Mouse (Mus musculus): ENCODE measurements at regions not wholly inside any gene's neighbourhood (a gene's known extent, or its start where the extent isn't known, plus 50 kb on each side); places are given as distances from the start of the nearest gene placed in this dataset.
A peak's percentile ranks its signal among the peaks of the same experiment; 100 is the strongest.

- Histone ChIP-seq H3K27ac (no peak overlapping the region), H3K36me3 (replicated peaks; ENCODE audit: control insufficient read depth, insufficient read depth) (no peaks in the 10 kb centered on the region), H3K4me1 (replicated peaks; ENCODE audit: control insufficient read depth, insufficient read depth, low read length) (no peaks in the 10 kb centered on the region), H3K27me3 (ENCODE audit: control insufficient read depth, insufficient read depth, low read length) (no peaks in the 10 kb centered on the region), H3K4me2 (replicated peaks) (no peak overlapping the region), H3K4me3 (replicated peaks; ENCODE audit: low read length) (no peak overlapping the region), H3K9me3 (ENCODE audit: control insufficient read depth, low read length) (no peaks in the 10 kb centered on the region), H3K9ac (no peak overlapping the region)
- DNase-seq (ENCODE audit: low spot score) = no peak
- no peak for ATAC-seq (ENCODE audit: low FRiP score)
- 58% methylated on average over 14 of the region's 14 CpGs for WGBS
These were observed 75.8 kb downstream of the Rnd3 start for GRCm38 (mm10) chr2:51073040-51073594.

DNA sequence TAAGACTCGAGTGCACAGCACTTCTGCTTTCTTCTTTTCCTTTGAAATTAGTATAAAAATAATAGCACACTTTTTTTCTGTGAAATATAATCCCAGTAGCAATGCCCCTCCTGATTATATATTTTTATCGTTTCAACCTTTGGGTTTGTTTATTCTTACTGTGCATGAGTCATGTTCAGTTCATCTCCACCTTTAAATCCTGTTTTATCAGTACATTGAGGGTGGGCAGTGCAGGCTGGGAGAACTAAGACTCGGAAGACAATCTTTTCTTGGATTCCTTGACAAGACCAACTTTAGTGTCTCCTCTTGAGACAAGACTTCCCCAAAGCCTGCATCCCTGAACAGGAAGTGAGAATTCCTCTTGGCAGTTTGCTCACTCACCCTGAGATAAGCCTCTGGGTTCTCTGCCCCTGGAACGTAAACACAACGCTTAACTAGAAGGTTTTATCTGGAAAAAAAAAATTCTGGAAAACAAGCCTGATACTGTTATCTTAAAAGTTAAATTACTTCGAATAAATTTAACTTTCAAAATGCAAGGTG is 76.5 kb downstream of the Rnd3 start:
- no peaks in the 10 kb centered on the region for H3K27me3 ChIP-seq (ENCODE audit: control insufficient read depth, insufficient read depth, low read length)
- H3K9me3 ChIP-seq (ENCODE audit: control insufficient read depth, low read length) = no peaks in the 10 kb centered on the region
- H3K4me3 ChIP-seq (replicated peaks; ENCODE audit: low read length) = no peak overlapping the region
- 74% methylated on average over 6 of the region's 6 CpGs for WGBS
- no peaks in the 10 kb centered on the region for H3K36me3 ChIP-seq (replicated peaks; ENCODE audit: control insufficient read depth, insufficient read depth)
- DNase-seq (ENCODE audit: low spot score) (no peak), ATAC-seq (ENCODE audit: low FRiP score) (no peak)
- no peak overlapping the region for H3K4me2 ChIP-seq (replicated peaks)
- no peaks in the 10 kb centered on the region for H3K4me1 ChIP-seq (replicated peaks; ENCODE audit: control insufficient read depth, insufficient read depth, low read length)
- H3K27ac ChIP-seq = no peak overlapping the region
- H3K9ac ChIP-seq = no peak overlapping the region

DNA sequence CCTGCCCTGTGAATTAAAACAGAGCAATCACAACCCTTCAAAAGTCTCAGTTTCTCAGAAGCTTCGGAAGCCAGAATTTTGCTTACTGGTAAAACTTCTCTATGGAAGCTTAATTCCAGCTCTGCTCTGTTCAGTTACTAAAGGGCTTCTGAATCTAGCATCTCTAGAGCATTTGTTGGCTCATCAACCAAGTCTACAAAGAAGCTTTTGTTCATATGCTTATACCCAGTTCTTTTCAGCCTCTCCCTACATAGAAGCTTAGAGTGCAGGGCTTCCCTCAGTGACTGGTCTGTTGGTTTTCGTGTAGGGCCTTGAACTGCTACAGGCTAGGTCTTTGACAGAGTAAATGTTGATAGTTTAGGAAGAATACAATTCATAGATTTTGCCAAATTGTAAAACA is 78.0 kb downstream of the Rnd3 start:
- H3K9me3 ChIP-seq (ENCODE audit: control insufficient read depth, low read length) = no peaks in the 10 kb centered on the region
- no peaks in the 10 kb centered on the region for H3K36me3 ChIP-seq (replicated peaks; ENCODE audit: control insufficient read depth, insufficient read depth)
- no peaks in the 10 kb centered on the region for H3K27me3 ChIP-seq (ENCODE audit: control insufficient read depth, insufficient read depth, low read length)
- H3K4me1 ChIP-seq (replicated peaks; ENCODE audit: control insufficient read depth, insufficient read depth, low read length) = peaks cover 7% of the 10 kb centered on the region
- no peak overlapping the region for H3K27ac ChIP-seq
- no peak overlapping the region for H3K4me3 ChIP-seq (replicated peaks; ENCODE audit: low read length)
- H3K9ac ChIP-seq = no peak overlapping the region
- DNase-seq (ENCODE audit: low spot score) (no peak), ATAC-seq (ENCODE audit: low FRiP score) (no peak)
- 61% methylated on average over 2 of the region's 2 CpGs for WGBS
- H3K4me2 ChIP-seq (replicated peaks) = no peak overlapping the region

DNA sequence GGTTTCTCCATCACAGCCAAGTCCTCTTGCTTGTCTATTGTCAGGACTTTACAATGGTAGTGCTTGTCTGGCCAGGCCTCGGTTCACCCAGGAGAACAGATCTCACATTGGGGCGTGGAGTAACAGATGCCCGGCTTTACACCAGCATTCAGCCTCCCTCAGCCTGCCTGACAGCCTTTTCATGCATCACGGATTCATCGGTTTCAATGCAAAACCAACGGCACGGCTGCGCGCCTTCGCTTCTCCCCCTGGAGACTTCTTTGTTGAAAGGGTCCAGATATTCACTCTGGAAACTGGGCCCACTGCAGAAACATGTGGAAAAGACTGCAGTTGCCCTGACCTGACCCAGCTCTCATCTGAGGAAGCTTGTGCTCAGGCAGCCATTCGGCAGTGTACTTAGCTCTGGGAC is 82.5 kb downstream of the Rnd3 start:
- peak overlapping the region; percentile 82 for H3K27ac ChIP-seq
- ATAC-seq (ENCODE audit: low FRiP score) (peak; percentile 89), DNase-seq (ENCODE audit: low spot score) (peak; percentile 79)
- no peak overlapping the region for H3K9ac ChIP-seq
- no peak overlapping the region for H3K4me3 ChIP-seq (replicated peaks; ENCODE audit: low read length)
- H3K9me3 ChIP-seq (ENCODE audit: control insufficient read depth, low read length) = 0 out of 2 replicates have a peak, but pooled peaks cover 4% of the 10 kb centered on the region
- no peaks in the 10 kb centered on the region for H3K36me3 ChIP-seq (replicated peaks; ENCODE audit: control insufficient read depth, insufficient read depth)
- 12% methylated on average over 11 of the region's 11 CpGs for WGBS
- H3K27me3 ChIP-seq (ENCODE audit: control insufficient read depth, insufficient read depth, low read length) = no peaks in the 10 kb centered on the region
- H3K4me2 ChIP-seq (replicated peaks) = peak overlapping the region; percentile 24; the same call in 1 of the 2 replicates
- H3K4me1 ChIP-seq (replicated peaks; ENCODE audit: control insufficient read depth, insufficient read depth, low read length) = peaks cover 10% of the 10 kb centered on the region

- H3K27ac ChIP-seq = peak overlapping the region; percentile 82
These were observed 83.1 kb downstream of the Rnd3 start for GRCm38 (mm10) chr2:51065821-51066220.

GRCm38 (mm10) chr2:51064821-51065220 is 84.1 kb downstream of the Rnd3 start:
- H3K27ac ChIP-seq = no peak overlapping the region
- no peaks in the 10 kb centered on the region for H3K36me3 ChIP-seq (replicated peaks; ENCODE audit: control insufficient read depth, insufficient read depth)
- H3K4me2 ChIP-seq (replicated peaks) = no peak overlapping the region
- H3K9me3 ChIP-seq (ENCODE audit: control insufficient read depth, low read length) = 0 out of 2 replicates have a peak, but pooled peaks cover 4% of the 10 kb centered on the region
- no peaks in the 10 kb centered on the region for H3K27me3 ChIP-seq (ENCODE audit: control insufficient read depth, insufficient read depth, low read length)
- DNase-seq (ENCODE audit: low spot score) (no peak), ATAC-seq (ENCODE audit: low FRiP score) (no peak)
- 30% methylated on average over 4 of the region's 4 CpGs for WGBS
- H3K4me3 ChIP-seq (replicated peaks; ENCODE audit: low read length) = no peak overlapping the region
- no peak overlapping the region for H3K9ac ChIP-seq
- H3K4me1 ChIP-seq (replicated peaks; ENCODE audit: control insufficient read depth, insufficient read depth, low read length) = peaks cover 10% of the 10 kb centered on the region

More at GRCm38 (mm10) chr2:51065821-51066220, 83.1 kb downstream of the Rnd3 start:
- H3K4me2 ChIP-seq (replicated peaks) = no peak overlapping the region
- 0 out of 2 replicates have a peak, but pooled peaks have one; percentile 3 for ATAC-seq (ENCODE audit: low FRiP score)
- H3K4me1 ChIP-seq (replicated peaks; ENCODE audit: control insufficient read depth, insufficient read depth, low read length) = peaks cover 10% of the 10 kb centered on the region
- no peak overlapping the region for H3K4me3 ChIP-seq (replicated peaks; ENCODE audit: low read length)
- H3K9me3 ChIP-seq (ENCODE audit: control insufficient read depth, low read length) = 0 out of 2 replicates have a peak, but pooled peaks cover 4% of the 10 kb centered on the region
- DNase-seq (ENCODE audit: low spot score) = no peak
- no peak overlapping the region for H3K9ac ChIP-seq
- no peaks in the 10 kb centered on the region for H3K27me3 ChIP-seq (ENCODE audit: control insufficient read depth, insufficient read depth, low read length)
- WGBS = 40% methylated on average over 6 of the region's 6 CpGs
- no peaks in the 10 kb centered on the region for H3K36me3 ChIP-seq (replicated peaks; ENCODE audit: control insufficient read depth, insufficient read depth)

GRCm38 (mm10) chr2:51062049-51062448 is 86.9 kb downstream of the Rnd3 start:
- Histone ChIP-seq H3K4me3 (replicated peaks; ENCODE audit: low read length) (no peak overlapping the region), H3K4me1 (replicated peaks; ENCODE audit: control insufficient read depth, insufficient read depth, low read length) (peaks cover 10% of the 10 kb centered on the region), H3K9ac (no peak overlapping the region), H3K27ac (no peak overlapping the region), H3K27me3 (ENCODE audit: control insufficient read depth, insufficient read depth, low read length) (no peaks in the 10 kb centered on the region), H3K9me3 (ENCODE audit: control insufficient read depth, low read length) (0 out of 2 replicates have a peak, but pooled peaks cover 4% of the 10 kb centered on the region), H3K4me2 (replicated peaks) (no peak overlapping the region), H3K36me3 (replicated peaks; ENCODE audit: control insufficient read depth, insufficient read depth) (no peaks in the 10 kb centered on the region)
- no peak for ATAC-seq (ENCODE audit: low FRiP score)
- DNase-seq (ENCODE audit: low spot score) = no peak
- 95% methylated on average over 5 of the region's 5 CpGs for WGBS

DNA sequence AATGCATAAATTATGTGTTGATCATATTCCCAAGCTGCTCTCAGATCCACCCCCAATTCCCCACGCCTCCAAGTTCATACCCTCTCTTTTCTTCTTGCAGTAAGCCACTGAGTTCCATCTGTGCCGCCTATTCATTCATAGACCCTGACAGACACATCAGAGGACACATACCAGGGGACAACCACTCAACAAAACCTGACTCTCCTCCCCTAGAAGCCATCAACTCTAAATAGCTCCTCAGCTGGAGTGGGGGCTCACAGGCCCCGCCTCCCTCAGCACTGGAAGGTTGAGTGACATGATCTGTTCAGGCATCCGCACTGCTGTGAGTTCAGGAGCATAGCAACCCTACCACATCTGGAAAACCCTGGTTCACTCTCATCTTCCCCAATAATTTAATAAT is 90.8 kb downstream of the Rnd3 start:
- WGBS = 53% methylated on average over 4 of the region's 4 CpGs
- no peak overlapping the region for H3K4me2 ChIP-seq (replicated peaks)
- no peaks in the 10 kb centered on the region for H3K27me3 ChIP-seq (ENCODE audit: control insufficient read depth, insufficient read depth, low read length)

GRCm38 (mm10) chr2:51056141-51056731 is 92.7 kb downstream of the Rnd3 start:
- Histone ChIP-seq H3K4me1 (replicated peaks; ENCODE audit: control insufficient read depth, insufficient read depth, low read length) (0 out of 2 replicates have a peak, but pooled peaks cover 4% of the 10 kb centered on the region), H3K27ac (no peak overlapping the region), H3K36me3 (replicated peaks; ENCODE audit: control insufficient read depth, insufficient read depth) (no peaks in the 10 kb centered on the region), H3K27me3 (ENCODE audit: control insufficient read depth, insufficient read depth, low read length) (no peaks in the 10 kb centered on the region), H3K4me2 (replicated peaks) (no peak overlapping the region), H3K4me3 (replicated peaks; ENCODE audit: low read length) (no peak overlapping the region), H3K9ac (no peak overlapping the region), H3K9me3 (ENCODE audit: control insufficient read depth, low read length) (no peaks in the 10 kb centered on the region)
- no peak for ATAC-seq (ENCODE audit: low FRiP score)
- no peak for DNase-seq (ENCODE audit: low spot score)
- 52% methylated on average over 8 of the region's 8 CpGs for WGBS

More for the DNA sequence above, 90.8 kb downstream of the Rnd3 start:
- no peak for DNase-seq (ENCODE audit: low spot score)
- Histone ChIP-seq H3K4me3 (replicated peaks; ENCODE audit: low read length) (no peak overlapping the region), H3K9ac (no peak overlapping the region), H3K4me1 (replicated peaks; ENCODE audit: control insufficient read depth, insufficient read depth, low read length) (0 out of 2 replicates have a peak, but pooled peaks cover 4% of the 10 kb centered on the region), H3K27ac (no peak overlapping the region), H3K9me3 (ENCODE audit: control insufficient read depth, low read length) (0 out of 2 replicates have a peak, but pooled peaks cover 4% of the 10 kb centered on the region), H3K36me3 (replicated peaks; ENCODE audit: control insufficient read depth, insufficient read depth) (no peaks in the 10 kb centered on the region)
- ATAC-seq (ENCODE audit: low FRiP score) = no peak
